Mouse (Mus musculus) lung, adult 2 months (tissue): Measurements from ENCODE around the gene Id1.

ENCODE experiments used
- CTCF ChIP-seq: fragments of 200-500 bp; IDR thresholded peaks from 2 replicates; pipeline ENCODE4 v1.5.1; 2011; ENCODE audit warnings: mild to moderate bottlenecking, low read length, control low read depth; ENCODE audit not compliant: insufficient read depth
- POLR2A ChIP-seq: fragments of 200-500 bp; IDR thresholded peaks from 2 replicates; pipeline ENCODE4 v1.6.1; 2011; ENCODE audit warnings: low read depth, mild to moderate bottlenecking, control low read depth, low read length, borderline replicate concordance; ENCODE audit errors: extremely low read depth

- TF ChIP-seq CTCF (no peak), POLR2A (no peak)
Measured at GRCm38 (mm10) chr2:152703596-152704255, 32.3 kb upstream of the Id1 start.
